Mouse (Mus musculus) spleen, postnatal 14 days (tissue): Measurements from ENCODE around the gene Mvb12a.

ENCODE experiments used
- DNase-seq, 2 experiments: peaks; one replicate each; pipeline ENCODE4 v3.0.0; 2021 to 2022; ENCODE audit warnings: low spot score in 2 of 2

The Mvb12a gene

GRCm38 (mm10) chr8:71592374-71593170, 49.9 kb downstream of the Mvb12a start:
- DNase-seq, result peak; percentile 47 to 65

GRCm38 (mm10) chr8:71593556-71594323, 51.0 kb downstream of the Mvb12a start:
- DNase-seq, result no peak

- no peak for DNase-seq
Observed at GRCm38 (mm10) chr8:71594324-71594722, 51.6 kb downstream of the Mvb12a start.

GRCm38 (mm10) chr8:71595862-71596261, 53.1 kb downstream of the Mvb12a start:
- peak; percentile 80 to 92 for DNase-seq

- no peak for DNase-seq
Observed at GRCm38 (mm10) chr8:71596384-71596783, 53.7 kb downstream of the Mvb12a start.

GRCm38 (mm10) chr8:71596798-71597197, 54.1 kb downstream of the Mvb12a start:
- peak in 1 of 2 experiments; percentile 47 for DNase-seq

GRCm38 (mm10) chr8:71597451-71597850, 54.7 kb downstream of the Mvb12a start, which contains the start of gene Fam129c:
TSS of gene Fam129c (plus strand) at chr8:71597648.
- peak in 1 of 2 experiments; percentile 40 for DNase-seq
